Mouse (Mus musculus) frontal cortex, postnatal 36 days (tissue): Measurements from ENCODE around the gene Mapkapk3.
"Not testable (repeated sequence)": the region's sequence is repeated elsewhere in the genome, so short reads cannot be mapped to it uniquely, and the experiment has no call there.

Experiments used
- DNase-seq, 2 experiments: peaks; one replicate each; pipeline ENCODE4 v3.0.0; 2022; ENCODE audit warnings: low spot score in 2 of 2

The Mapkapk3 gene

DNA sequence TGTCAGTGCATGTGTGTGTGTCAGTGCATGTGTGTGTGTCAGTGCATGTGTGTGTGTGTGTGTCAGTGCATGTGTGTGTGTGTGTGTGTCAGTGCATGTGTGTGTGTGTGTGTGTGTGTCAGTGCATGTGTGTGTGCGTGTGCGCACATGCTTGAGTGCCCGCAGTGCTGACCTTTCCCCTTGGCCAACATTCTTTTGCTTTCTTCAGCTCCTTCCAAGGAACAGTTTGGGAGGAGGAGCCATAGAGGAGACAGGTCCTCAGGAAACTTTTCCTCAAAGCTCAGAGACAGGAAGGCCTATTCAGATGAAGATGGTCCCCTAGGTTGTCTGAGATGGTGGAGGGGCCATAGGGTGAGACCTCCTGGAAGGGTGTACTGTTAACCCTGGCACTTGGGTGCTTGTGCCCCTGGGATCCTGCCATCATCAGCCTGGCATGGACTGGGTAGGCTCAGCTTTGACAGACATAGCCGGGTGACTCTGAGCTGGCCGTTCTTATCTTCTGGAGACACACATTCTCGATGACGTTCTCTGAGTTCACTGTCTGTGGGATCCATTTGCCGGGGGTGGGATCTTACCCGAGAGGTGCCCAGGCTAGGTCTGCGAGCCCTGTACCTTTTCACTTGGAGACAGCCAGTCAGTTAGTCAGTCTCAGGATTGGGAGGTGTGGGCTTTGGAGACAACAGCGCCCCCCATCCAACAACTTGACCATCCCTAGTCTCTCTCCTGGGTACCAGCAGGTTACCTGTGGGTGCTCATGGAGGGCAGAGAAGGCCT, 17.6 kb upstream of the Mapkapk3 start:
- DNase-seq = no peak

- DNase-seq = not testable (repeated sequence)
These were observed 17.0 kb upstream of the Mapkapk3 start for GRCm38 (mm10) chr9:107306673-107307072.

DNA sequence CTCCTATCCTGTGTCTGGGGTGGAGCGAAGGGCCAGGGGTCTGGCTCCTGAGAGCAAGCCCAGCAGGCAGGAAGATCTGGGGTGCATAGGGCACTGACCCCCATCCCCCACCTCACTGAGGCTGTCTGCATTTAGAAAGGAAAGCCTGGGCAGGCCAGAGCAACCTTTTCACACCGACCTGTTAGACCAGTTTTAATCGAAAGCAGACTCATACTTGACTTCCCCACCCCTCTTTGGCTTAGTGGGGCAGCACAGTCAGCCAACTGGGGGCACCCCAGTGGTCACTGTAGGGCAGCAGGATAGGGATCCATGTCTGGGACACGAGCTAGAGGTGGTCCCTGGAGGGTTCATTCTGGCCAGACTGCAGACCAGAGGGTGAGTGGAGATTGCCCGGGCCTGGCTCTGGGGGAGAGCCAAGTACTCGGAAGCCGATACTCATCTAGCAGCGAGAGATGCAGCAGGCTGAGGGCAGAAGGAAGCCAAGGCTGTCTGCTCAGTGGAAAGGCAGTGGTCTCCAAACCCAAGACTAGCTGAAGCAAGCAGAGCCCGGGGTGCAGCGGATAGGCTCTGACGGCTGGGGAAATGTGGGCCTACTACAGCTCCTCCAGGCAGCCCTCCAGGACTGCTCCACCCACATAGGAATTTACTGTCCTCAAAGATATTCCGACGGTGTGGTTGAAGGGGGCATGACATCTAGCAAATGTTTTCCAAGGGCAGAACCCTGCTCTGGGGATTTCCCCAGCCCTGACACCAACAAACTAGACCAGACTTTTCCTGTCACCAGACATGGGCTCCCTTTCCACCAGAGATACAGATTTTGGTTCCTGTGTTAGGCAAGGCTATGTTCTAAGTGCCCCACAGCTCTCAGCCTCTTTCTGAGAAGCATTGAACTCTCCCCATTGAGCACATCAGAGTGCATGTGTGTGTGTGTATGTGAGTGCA, 16.2 kb upstream of the Mapkapk3 start:
- no peak for DNase-seq

DNA sequence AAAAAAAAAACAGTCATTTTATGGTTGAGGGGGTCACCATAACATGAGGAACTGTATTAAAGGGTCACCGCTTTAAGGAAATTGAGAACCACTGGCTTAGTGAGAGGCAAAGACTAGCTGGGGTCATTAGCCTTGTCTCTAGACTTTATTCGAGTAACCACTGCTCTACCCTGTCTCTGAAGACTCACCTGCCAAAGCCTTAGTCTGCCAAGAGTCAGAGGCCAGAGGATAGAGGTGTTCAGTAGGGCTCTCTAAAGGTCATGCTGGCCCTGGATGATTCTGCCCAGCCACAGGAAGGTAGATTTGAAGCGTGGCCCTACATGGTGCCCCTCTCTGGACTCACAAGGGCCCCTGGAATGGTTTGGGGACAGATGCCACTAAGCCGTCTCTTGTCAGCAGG, 15.3 kb upstream of the Mapkapk3 start:
- no peak for DNase-seq

DNA sequence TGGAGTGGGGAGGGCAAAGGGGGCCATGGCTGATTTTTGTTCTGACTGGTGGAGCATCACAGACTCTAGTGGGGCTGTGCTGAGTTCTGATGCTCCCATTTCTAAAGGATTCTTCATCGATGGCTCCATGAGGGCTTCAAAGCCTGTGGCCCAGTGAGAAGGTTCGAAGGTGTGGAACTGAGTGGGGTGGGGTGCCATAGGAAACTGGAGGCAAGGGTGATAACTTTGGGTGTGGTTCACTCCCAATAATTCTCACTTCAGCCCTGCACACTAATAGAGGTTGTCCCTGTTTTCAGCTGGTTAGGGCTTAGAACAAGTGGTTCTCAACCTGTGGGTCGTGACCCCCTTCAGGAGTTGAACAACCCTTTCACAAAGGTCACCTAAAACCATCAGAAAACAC, 14.7 kb upstream of the Mapkapk3 start:
- DNase-seq = no peak

DNA sequence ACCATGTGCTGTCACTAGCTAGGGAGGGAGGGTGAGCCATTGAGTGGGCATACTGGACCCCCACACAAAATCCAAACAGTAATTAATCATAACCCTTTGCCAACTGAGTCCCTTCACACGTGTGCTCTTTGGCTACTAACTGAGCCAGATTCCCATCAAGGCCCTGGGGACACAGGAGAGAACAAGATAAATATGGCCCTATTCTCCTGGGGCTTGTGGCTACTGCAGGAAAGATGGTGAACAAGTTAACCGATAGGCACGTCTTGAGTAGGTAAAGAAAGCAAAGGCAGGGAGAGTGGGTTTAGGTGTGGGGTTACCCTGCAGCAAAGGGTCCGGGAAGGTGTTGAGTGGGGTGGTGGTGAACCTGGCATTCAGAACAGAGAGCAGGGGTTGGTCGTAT, 14.2 kb upstream of the Mapkapk3 start:
- no peak for DNase-seq

DNA sequence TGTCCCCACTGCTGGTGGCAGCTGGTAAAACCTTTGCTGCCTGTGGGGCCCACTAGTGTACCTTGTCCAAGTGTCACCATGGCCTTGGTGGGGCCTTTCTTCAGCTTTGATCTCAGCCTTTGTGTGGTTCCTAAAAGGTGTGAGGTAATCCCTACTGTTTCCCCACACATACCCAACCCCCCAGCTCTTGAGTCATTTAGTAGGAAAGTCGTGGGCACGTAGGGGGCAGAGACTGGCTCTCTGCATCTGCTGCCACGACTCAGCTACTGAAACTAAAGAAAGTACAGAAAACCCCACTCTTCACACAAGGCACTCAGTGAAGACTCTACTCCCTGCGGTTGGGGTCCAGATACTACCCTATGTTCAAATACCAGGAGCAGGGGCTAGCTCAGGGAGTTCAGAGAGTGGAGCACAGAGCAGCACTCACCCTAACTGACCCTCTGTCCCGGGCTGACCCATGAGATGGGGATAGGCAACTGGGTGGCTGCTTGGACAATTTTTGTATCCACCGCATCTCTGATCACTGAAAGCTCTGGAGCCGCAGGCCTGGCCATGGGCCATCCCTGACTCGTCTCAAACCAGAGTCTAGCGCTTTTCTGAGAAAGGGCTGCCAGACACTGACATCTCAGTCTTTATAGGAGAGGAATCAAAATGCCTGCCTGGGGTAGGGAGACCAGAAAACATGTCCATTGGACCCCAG, 13.6 kb upstream of the Mapkapk3 start:
- no peak for DNase-seq

GRCm38 (mm10) chr9:107302592-107302991, 12.9 kb upstream of the Mapkapk3 start:
- no peak for DNase-seq

- no peak for DNase-seq
These were observed 12.1 kb upstream of the Mapkapk3 start for GRCm38 (mm10) chr9:107301554-107302331.

GRCm38 (mm10) chr9:107300224-107300973, 10.7 kb upstream of the Mapkapk3 start:
- DNase-seq = no peak

DNA sequence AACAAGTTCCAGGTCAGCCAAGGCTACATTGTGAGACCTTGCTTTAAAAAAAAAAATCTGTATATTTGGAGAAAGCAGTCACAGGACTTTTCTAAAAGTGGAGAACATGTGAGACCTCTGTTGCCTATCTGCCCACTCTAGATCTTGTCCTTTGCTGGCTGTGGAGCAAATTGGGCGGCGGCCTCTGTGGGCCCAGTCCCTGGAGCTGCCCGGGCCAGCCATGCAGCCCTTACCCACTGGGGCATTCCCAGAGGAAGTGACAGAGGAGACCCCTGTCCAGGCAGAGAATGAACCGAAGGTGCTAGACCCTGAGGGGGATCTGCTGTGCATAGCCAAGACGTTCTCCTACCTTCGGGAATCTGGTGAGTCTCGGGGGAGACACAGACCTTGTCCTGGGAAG, 10.1 kb upstream of the Mapkapk3 start:
- DNase-seq = no peak

GRCm38 (mm10) chr9:107298876-107299275, 9.2 kb upstream of the Mapkapk3 start:
- no peak for DNase-seq

- DNase-seq = no peak
These were observed 8.5 kb upstream of the Mapkapk3 start for GRCm38 (mm10) chr9:107298059-107298780.

GRCm38 (mm10) chr9:107297658-107298057, 8.0 kb upstream of the Mapkapk3 start:
- DNase-seq = no peak

DNA sequence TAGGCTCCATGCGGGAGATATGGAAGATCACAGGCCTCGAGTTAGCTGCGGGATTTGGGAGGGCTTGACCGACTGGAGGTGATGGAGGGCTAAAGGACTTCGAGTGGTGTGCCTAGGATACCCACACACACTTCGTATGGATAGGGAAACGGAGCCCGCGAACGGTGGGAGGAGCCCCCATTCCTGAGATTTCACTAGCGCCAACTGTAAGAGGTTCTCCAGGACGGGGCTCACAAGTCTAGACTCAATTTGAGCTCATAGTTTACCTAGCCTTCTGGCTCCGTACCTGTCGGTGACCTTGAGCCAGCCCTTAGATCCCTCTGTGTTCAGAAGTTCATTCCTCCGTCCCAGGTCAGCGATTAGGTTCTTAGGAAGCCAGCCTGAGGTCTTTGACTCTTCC, 7.4 kb upstream of the Mapkapk3 start:
- DNase-seq = no peak

DNA sequence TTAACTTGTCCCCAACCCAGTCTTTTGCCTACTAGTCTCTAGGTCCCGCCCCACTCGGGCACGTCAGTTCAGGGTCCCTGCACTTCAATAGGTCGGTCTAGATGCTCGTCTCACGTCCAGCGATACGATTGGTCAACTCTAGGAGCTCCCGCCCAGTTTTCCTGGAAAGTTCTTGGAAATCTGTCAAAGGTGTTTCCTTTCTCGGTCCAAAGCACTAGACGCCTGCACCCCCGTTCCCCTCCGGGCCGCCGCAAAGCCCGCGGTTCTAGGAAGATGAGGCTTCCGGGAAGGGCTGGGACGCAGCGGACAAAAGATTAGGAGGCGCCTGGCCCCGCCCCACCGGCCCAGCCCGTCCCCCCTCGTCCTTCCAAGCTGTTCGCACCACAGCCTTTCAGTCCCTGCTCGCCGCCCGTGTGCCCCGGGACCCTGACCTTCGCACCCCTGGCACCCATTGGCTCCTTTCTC, 6.9 kb upstream of the Mapkapk3 start:
- peak; percentile 93 to 96 for DNase-seq

DNA sequence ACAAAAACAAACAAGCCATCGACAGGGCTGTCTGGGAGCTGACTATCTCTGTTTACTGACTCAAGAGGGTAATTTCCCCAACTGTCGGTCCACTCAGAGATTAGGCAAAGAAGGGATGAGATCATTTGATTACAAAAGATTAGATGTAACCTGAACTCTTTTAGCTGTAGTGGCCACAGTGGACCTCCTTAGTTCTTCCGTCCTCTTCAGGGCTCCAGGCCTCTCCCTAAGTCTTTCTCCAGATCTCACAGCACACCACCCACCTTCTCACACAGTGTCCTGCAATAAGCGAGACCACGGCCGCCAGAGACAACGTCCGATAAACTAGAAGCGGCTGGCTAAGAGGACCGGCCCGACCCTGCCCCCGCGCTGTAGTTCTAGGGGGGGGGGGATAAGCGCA, 6.4 kb upstream of the Mapkapk3 start:
- DNase-seq = no peak

DNA sequence AAGGTAGTCTGAATTCAATTTTAAA, 6.2 kb upstream of the Mapkapk3 start, which contains the start of gene Cish:
TSS of gene Cish (plus strand) at position 11 of the 25 bp plus-strand sequence.
- no peak for DNase-seq

DNA sequence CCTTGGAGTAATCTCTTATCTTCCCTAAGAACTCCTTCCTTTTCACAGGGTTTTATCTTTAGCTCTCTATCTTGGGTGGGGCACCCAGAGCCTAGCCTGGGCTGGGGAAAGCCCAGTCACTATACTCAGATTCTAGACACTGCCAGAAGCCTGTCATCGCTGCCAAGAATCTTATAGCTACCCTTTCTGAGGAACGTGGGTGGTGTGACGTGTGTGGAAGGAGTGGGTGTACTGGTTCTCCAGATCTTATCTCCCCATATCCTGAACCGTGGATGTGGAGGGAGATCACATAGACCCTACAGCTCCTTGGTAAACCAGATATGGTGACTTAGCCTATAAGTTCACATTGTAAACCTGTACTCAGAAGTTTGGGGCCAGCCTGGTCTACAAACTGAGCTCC, 5.9 kb upstream of the Mapkapk3 start:
- DNase-seq = peak; percentile 53 to 55

DNA sequence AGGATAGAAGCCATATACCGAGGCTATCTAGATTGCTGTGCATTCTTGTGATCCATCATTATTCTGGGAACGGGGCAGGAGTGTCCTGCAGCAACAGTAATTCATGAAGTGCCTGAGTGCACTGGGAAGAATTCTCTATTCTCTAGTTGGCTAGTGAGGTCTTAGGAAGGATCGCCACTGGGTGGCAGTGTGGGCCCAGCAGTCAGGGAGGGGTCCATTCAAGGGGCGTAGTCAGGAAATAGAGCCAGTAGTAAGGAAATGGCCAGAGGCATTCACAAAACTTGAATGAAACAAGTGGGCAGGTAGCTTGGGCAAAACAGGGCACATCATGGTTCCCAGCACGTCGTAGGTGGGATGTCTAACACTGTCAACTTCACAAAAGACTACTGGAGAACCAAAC, 4.6 kb upstream of the Mapkapk3 start:
- peak; percentile 73 to 74 for DNase-seq

DNA sequence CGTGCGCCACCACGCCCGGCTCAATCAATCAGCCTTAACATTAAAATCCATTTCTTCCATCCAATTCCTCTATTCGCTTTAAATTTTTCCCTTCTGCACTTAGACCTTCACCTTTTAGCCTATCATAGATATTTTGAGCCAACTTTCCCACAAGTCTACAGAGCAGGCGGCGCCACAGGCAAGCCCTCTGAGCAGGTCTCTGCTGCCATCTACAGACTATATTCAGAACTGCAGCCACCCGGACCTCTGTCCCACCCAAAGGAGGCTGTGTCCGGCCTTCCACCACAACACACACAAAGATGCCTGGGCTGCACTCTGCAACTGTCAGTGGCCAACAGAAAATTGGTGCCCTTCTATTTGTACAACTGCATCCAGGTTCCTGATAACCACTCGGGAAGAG, 1.2 kb upstream of the Mapkapk3 start:
- peak; percentile 81 to 85 for DNase-seq
